Mouse (Mus musculus): ENCODE data around the gene Gm15217.

- TF ChIP-seq CEBPB (IDR thresholded peaks at IDR 0.05; ENCODE audit: insufficient read depth, poor library complexity, severe bottlenecking) (no peak), POLR2A (IDR thresholded peaks at IDR 0.05; ENCODE audit: insufficient read length, low read depth) (no peak), USF1 (IDR thresholded peaks at IDR 0.05; ENCODE audit: low read depth) (no peak)
Observed at GRCm38 (mm10) chr14:46388636-46389035, 9.4 kb downstream of the Gm15217 start.
